In the genomic region with DNA sequence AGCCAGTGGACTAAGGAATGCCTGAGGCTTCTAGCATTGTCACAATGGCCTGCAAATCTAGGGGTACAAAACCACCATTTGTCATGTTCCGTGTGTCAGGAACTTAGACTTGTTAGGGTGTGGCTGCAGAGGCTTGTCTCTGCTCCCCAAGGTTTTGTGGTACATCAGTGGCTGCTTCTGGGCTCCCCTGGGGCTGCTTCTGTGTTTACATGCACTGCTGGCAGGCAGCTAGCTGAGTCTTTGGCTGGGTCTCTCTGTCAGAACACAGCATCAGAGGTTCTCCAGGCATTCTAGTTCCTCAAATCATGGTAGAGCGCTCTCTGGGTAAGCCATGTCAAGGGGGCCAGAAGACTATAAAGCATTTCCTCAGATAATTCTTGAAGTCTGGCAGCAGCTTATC, we compare ENCODE assay signal across 11 mouse cellular contexts.
"Had no signal": no experiment of that assay in that cellular context is flagged by ENCODE, and none has a peak within 500 bp of the region (broad histone marks: within the 10 kb centered on the region; RNA-seq: fewer than 3 reads in every experiment).

No protein-coding gene starts in this region.

- H3K36me3 ChIP-seq: limb, embryonic 10.5 days; liver, embryonic 15.5 days; neural tube, embryonic 13.5 days had no signal

- DNase-seq: kidney, adult 8-10 months; kidney, postnatal 25 days; lung, adult 2 months; midbrain, embryonic 14.5 days; right cerebral cortex, adult 18-20 months had no signal

- H3K9ac ChIP-seq: liver, embryonic 15.5 days; neural tube, embryonic 13.5 days had no signal

- H3K4me1 ChIP-seq: liver, embryonic 15.5 days had no signal

- H3K27ac ChIP-seq: left cerebral cortex, adult 2 months; limb, embryonic 10.5 days; liver, embryonic 15.5 days; neural tube, embryonic 13.5 days; stomach, postnatal 0 days had no signal

- H3K9me3 ChIP-seq: limb, embryonic 10.5 days; liver, embryonic 15.5 days; neural tube, embryonic 13.5 days had no signal

- H3K4me3 ChIP-seq: left cerebral cortex, adult 2 months; limb, embryonic 10.5 days; liver, embryonic 15.5 days; neural tube, embryonic 13.5 days had no signal

- H3K4me2 ChIP-seq: liver, embryonic 11.5 days; liver, embryonic 15.5 days; neural tube, embryonic 13.5 days had no signal

- H3K27me3 ChIP-seq: neural tube, embryonic 13.5 days had no signal
